Mouse (Mus musculus) bone marrow, adult 2 months (tissue): ENCODE results near the gene Fgfr2. TPM values are rescaled to one million over a fixed set of nuclear protein-coding genes. Genes with fewer than 3 reads are reported as not detected.
A peak's percentile ranks its signal among the peaks of the same experiment; 100 is the strongest.

Experiments used
- H3K27ac ChIP-seq: fragments of 200-500 bp; 2 replicates; pipeline ENCODE4 v1.5.1; 2012; ENCODE audit warnings: low read depth, mild to moderate bottlenecking, control low read depth, inconsistent platforms, low read length; ENCODE audit not compliant: control insufficient read depth, poor library complexity, insufficient read depth
- H3K4me1 ChIP-seq: fragments of 200-500 bp; 2 replicates; pipeline ENCODE4 v1.6.1; 2011; ENCODE audit warnings: low read length; ENCODE audit not compliant: control insufficient read depth, insufficient read depth
- H3K4me3 ChIP-seq: fragments of 200-500 bp; replicated peaks from 2 replicates; pipeline ENCODE3; 2011; ENCODE audit warnings: mild to moderate bottlenecking, low read depth, low read length, control low read depth; ENCODE audit not compliant: control insufficient read depth
- CTCF ChIP-seq: fragments of 200-500 bp; IDR thresholded peaks from 2 replicates; pipeline ENCODE4 v1.5.1; 2011; ENCODE audit warnings: low read length, control low read depth; ENCODE audit not compliant: control insufficient read depth, insufficient read depth
- POLR2A ChIP-seq: fragments of 200-500 bp; IDR thresholded peaks from 2 replicates; pipeline ENCODE4 v1.6.1; 2011; ENCODE audit warnings: low read depth, mild to moderate bottlenecking, control low read depth, low read length, borderline replicate concordance; ENCODE audit not compliant: control insufficient read depth
- WGBS: fragments of 180-500 bp; shearing (Covaris S2); methylation state at CpG from one replicate; pipeline ENCODE4 v1.1.7; 2018; 5-methylcytosine and 5-hydroxymethylcytosine counted together
- polyA plus RNA-seq: library from polyadenylated mRNA; stranded (reverse); fragments of >200 nt; gene quantifications from 2 replicates; pipeline ENCODE4 v1.2.4, GENCODE M21; 2011; ENCODE audit warnings: low replicate concordance; ENCODE audit not compliant: missing spikeins, insufficient read depth, insufficient read length

Fgfr2 gene
- polyA plus RNA-seq, 1 experiment: 8.2 TPM

DNA sequence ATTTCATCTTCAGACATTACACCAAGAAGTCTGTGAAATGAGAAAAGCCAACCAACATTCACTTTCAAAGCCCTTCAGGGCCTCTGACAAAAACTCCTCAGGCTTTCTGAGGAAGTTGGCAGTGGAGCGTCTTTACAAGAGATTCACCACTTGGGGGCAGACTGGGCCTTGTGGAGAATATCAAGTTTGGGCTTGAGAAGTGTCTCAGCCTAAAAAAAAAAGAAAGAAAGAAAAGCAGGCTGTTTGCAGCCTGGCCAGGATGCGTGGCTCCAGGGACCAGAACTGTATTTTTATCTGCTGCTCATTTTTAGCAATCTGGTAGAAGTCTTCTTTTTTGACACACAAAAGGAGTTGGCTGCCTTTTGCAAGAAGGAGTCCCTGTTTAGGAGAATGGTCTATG is 1223.8 kb downstream of the Fgfr2 start:
- no peak overlapping the region for H3K4me3 ChIP-seq
- no peak overlapping the region for H3K27ac ChIP-seq
- H3K4me1 ChIP-seq: no peaks in the 10 kb centered on the region
- TF ChIP-seq POLR2A (no peak), CTCF (no peak)
- 2% methylated on average over 2 of the region's 2 CpGs for WGBS

DNA sequence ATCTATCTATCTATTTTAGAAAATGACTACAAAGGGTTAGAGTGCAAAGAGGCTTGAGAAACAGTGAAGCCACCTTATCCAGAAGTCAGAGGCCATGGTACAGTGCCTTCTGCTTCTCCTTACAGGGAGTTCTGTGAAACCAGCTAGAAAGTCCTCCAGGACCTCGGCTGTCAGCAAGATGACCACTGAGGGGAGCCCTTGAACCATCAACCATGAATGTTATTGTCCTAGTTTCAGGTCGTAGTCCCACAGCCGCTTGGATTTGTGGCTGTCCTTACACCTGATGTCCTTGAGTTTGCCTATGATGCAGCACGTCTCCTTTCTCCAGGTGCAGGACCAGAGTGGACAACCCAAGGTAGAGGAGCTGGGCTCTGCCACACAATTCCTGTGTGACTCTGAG is 1225.9 kb downstream of the Fgfr2 start:
- WGBS: 23% methylated on average over 4 of the region's 4 CpGs
- TF ChIP-seq CTCF: no peak
- TF ChIP-seq POLR2A: no peak
- no peaks in the 10 kb centered on the region for H3K4me1 ChIP-seq
- no peak overlapping the region for H3K4me3 ChIP-seq
- H3K27ac ChIP-seq: no peak overlapping the region

DNA sequence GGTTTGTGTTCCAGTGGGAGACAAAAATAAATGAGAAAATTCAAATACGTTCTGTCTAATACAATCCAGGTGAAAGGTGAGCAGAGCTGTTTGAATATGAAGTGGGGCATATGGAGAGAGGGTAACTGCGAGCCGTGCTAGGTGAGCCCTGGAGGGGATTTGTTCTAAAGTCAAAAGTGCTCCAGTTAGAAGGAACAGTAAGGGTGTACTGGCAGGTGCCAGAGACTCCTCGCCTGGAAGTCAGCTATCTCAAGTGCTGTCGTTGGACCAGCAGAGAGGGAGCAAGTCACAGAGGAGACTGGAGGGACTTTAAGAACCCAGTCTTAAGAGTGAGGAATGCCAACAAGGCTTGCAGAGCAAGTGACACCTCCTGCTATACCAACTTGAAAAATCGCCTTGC is 1240.3 kb downstream of the Fgfr2 start:
- TF ChIP-seq POLR2A (no peak), CTCF (no peak)
- no peak overlapping the region for H3K27ac ChIP-seq
- no peak overlapping the region for H3K4me3 ChIP-seq
- H3K4me1 ChIP-seq: no peaks in the 10 kb centered on the region
- WGBS: 59% methylated on average over 6 of the region's 6 CpGs

DNA sequence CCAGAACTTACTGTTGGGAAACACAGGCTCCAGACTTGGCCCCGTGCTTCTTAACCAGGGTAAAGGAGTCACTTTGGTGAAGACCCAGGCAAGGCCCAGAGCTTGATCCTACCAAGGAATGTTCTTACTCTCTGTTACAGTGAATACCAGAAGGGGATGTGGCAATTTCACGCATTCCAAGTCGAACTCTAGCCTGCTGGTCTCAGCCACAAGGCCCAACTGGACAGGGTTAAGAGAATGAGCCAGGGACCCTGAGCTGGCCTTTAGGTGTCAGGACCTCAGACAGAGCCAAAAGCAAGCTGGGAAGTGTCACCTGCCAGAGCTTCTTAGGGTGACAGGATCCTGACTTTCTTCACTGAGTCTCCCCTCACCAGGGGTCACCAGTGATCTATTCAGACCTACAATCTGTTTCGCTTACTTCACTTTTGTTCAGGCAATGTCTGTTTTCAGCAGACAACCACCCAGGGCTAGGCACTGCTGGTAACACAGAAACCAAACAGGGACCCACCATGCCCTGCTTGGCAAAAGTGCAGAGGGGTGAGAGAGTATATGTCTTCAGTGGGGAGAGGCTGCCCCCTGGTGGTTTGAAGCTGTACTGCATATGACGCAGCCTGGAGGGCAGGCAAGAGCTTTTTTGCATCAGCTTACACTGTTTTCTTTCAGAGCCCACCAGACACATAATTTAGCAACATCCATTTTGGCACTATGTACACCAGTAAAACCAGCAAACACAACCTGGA is 1241.1 kb downstream of the Fgfr2 start:
- Histone ChIP-seq H3K4me1 (no peaks in the 10 kb centered on the region), H3K27ac (no peak overlapping the region), H3K4me3 (no peak overlapping the region)
- WGBS: 58% methylated on average over 5 of the region's 5 CpGs
- TF ChIP-seq CTCF: peak; percentile 89
- no peak for TF ChIP-seq POLR2A

DNA sequence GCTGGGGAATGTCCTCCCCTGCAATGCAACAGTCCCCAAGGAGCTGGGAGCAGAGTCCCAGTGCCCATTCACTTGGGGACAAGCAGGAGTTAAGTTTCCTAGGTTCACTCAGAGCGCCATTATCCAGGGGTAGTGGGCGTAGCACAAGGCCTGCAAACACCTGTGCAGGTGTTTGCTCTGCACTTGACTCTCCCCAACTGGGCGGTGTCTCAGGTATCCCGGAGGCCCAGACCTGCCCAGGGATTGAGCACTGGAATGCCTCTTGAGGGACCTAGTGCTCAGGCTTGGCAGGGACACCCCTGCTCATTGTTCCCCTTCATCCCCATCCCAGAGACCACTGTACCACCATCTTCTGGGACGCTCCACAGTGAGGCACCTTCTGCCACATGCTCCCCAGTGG is 1243.0 kb downstream of the Fgfr2 start:
- Histone ChIP-seq H3K4me1 (no peaks in the 10 kb centered on the region), H3K4me3 (no peak overlapping the region), H3K27ac (no peak overlapping the region)
- 70% methylated on average over 5 of the region's 5 CpGs for WGBS
- TF ChIP-seq POLR2A: no peak
- no peak for TF ChIP-seq CTCF

DNA sequence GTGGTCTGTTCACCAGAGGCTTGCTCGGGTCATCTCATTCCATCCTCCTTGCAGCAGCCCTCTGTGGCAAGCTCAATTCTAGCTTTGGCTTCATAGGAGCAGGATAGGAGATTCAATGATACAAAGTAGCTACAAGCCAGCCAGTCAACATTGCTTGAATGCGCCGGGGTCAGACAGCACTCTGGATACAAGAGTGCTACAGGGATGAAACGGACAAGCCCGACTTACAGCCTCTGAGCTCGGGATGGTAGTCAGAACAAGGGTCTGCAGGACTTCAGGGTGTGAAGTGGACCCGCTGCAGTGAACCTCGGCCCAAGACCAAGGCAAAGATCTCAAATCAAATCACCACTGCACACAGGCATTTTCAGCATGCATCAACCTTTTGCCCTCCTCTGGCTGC is 1244.3 kb downstream of the Fgfr2 start:
- H3K4me1 ChIP-seq: no peaks in the 10 kb centered on the region
- 60% methylated on average over 8 of the region's 8 CpGs for WGBS
- no peak overlapping the region for H3K27ac ChIP-seq
- no peak overlapping the region for H3K4me3 ChIP-seq
- no peak for TF ChIP-seq CTCF
- TF ChIP-seq POLR2A: no peak

DNA sequence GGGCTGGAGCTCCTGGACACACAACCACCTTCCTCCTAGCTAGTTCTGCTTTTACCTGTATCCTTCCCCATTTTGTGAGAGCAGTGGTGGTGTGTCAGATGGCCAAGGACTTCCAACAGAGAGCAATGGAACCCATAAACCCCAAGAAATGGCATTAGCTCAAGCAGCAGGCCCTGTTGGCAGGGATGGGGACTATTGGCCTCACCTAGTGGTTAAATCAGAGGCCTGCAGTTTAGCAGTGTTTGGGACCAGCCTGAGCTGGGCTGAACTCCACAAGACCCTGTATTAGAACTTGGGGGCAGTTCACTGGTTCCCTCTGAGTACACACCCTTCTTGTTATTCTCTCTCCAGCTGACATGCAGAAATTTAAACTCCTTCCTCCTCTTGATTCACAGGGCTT is 1262.0 kb downstream of the Fgfr2 start:
- Histone ChIP-seq H3K27ac (no peak overlapping the region), H3K4me1 (no peaks in the 10 kb centered on the region), H3K4me3 (no peak overlapping the region)
- TF ChIP-seq CTCF (no peak), POLR2A (no peak)

DNA sequence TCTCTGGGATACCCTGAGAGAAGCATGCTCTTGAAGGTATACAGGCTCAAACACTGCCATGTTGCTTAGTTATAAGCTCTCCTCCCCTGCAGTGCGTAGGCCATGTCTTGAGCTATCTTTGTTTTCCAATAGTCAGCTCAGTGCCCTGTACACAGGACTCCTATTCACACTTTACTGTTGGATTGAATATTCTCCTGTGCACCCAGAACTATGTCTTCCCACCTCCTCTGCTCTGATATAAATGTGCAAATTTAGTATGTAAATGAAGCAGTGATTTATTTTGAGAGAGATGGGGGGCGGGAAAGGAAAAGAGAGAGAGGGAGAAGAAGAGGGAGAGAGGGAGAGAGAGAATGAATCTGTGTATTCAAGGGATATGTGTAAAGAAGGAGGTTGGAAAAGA is 1267.5 kb downstream of the Fgfr2 start:
- no peak overlapping the region for H3K27ac ChIP-seq
- no peaks in the 10 kb centered on the region for H3K4me1 ChIP-seq
- whole genome bisulfite sequencing: 81% methylated on average over 2 of the region's 2 CpGs
- TF ChIP-seq POLR2A: no peak
- no peak for TF ChIP-seq CTCF
- no peak overlapping the region for H3K4me3 ChIP-seq

DNA sequence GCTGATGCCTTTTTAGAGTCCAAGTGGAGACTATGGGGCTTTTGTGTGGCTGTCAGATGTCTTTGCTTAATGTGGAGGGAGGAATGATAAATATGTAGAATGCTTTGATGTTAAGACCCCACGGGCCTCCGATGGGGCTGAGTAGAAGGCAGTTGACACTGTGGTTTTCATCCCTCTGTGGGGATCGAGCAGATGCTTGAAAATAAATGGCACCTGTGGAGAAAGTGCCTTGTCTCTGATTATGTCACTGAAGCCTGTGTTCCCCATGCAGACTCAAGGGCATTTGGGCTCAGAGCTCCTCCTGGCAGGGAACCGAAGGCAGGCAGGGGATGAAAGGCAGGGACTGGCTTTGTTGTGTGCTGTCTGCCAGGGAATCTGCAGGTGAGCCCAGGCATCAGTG is 1272.6 kb downstream of the Fgfr2 start:
- H3K27ac ChIP-seq: no peak overlapping the region
- 41% methylated on average over 4 of the region's 4 CpGs for WGBS
- TF ChIP-seq CTCF (no peak), POLR2A (no peak)
- no peak overlapping the region for H3K4me3 ChIP-seq
- no peaks in the 10 kb centered on the region for H3K4me1 ChIP-seq
